Mouse (Mus musculus) embryonic facial prominence, embryonic 14.5 days (tissue): ENCODE results near the gene Sult5a1. TPM values are rescaled to one million over a fixed set of nuclear protein-coding genes. Genes with fewer than 3 reads are reported as not detected.

Experiments
- ATAC-seq: fragments of 200-750 bp; cut with Nextera tagmentation; 2 replicates; pipeline ENCODE4 v1.8.0; 2017; ENCODE audit warnings: low read depth, moderate number of reproducible peaks, moderate TSS enrichment
- DNase-seq: peaks from one replicate; pipeline ENCODE4 v3.0.0-alpha.2; 2015; ENCODE audit warnings: low spot score
- H3K27ac ChIP-seq: fragments of 300-500 bp; sonication (generic); replicated peaks from 2 replicates; pipeline ENCODE4 v1.5.1; 2014; ENCODE audit warnings: low read depth, mild to moderate bottlenecking, low read length, moderate library complexity
- H3K27me3 ChIP-seq: fragments of 300-500 bp; sonication (generic); replicated peaks from 2 replicates; pipeline ENCODE4 v1.6.1; 2014; ENCODE audit warnings: low read length; ENCODE audit not compliant: control insufficient read depth, insufficient read depth
- H3K36me3 ChIP-seq: fragments of 300-500 bp; sonication (generic); 2 replicates; pipeline ENCODE4 v1.6.1; 2014; ENCODE audit warnings: low read length, mixed read lengths; ENCODE audit not compliant: control insufficient read depth, insufficient read depth
- H3K4me1 ChIP-seq: fragments of 300-500 bp; sonication (generic); 2 replicates; pipeline ENCODE4 v1.6.1; 2014; ENCODE audit warnings: antibody characterized with exemption, low read length; ENCODE audit not compliant: control insufficient read depth, insufficient read depth
- H3K4me2 ChIP-seq: fragments of 300-500 bp; sonication (generic); 2 replicates; pipeline ENCODE4 v1.6.1; 2014; ENCODE audit warnings: low read depth, mild to moderate bottlenecking, low read length, moderate library complexity, mixed read lengths
- H3K4me3 ChIP-seq: fragments of 300-500 bp; sonication (generic); 2 replicates; pipeline ENCODE4 v1.5.1; 2014; ENCODE audit warnings: low read depth, mild to moderate bottlenecking, low read length
- H3K9ac ChIP-seq: fragments of 300-500 bp; sonication (generic); 2 replicates; pipeline ENCODE4 v1.6.1; 2014; ENCODE audit warnings: low read depth, mild to moderate bottlenecking, low read length, moderate library complexity, mixed read lengths
- H3K9me3 ChIP-seq: fragments of 300-500 bp; sonication (generic); 2 replicates; pipeline ENCODE4 v1.6.1; 2016; ENCODE audit warnings: low read length; ENCODE audit not compliant: control insufficient read depth
- WGBS: fragments of 180-500 bp; shearing (Covaris S2); extraction: QIAGEN DNeasy Blood & Tissue Kit; methylation state at CpG from one replicate; pipeline ENCODE4 v1.1.7; 2014; 5-methylcytosine and 5-hydroxymethylcytosine counted together
- polyA plus RNA-seq: library from polyadenylated mRNA; unstranded; fragments of >200 nt; fragmentation: Nextera tagmentation; extraction: Ambion mirVana; gene quantifications from 2 replicates; pipeline ENCODE4 v1.2.1, GENCODE M21; 2014

The Sult5a1 gene
- polyA plus RNA-seq, 1 experiment from 2014 or later = 27.9 TPM

DNA sequence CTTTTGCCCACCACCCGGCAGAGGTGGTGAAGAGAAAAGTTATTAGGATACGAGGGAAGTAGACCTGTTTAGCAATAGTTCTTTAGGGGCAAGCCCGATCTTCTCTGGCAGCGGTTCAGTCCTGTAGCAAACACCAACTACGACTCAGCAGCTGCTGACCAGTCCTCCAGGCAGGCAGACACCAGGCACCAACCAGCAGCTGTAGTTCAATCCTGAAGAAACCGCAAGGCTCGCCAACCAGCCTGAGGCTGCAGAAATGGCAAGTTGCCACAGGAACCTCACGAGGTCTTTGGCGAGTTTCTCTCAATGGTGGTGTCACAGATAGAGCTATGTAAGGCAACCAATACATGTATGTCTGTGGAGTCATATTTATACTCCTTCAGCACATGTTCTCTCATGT lies 45.2 kb downstream of the Sult5a1 start:
- H3K9me3 ChIP-seq = no peaks in the 10 kb centered on the region
- H3K4me3 ChIP-seq = no peak overlapping the region
- no peak overlapping the region for H3K9ac ChIP-seq
- peaks cover 24% of the 10 kb centered on the region for H3K27me3 ChIP-seq
- no peak for DNase-seq
- H3K36me3 ChIP-seq = no peaks in the 10 kb centered on the region
- peaks cover 11% of the 10 kb centered on the region; the same call in 1 of the 2 replicates for H3K4me1 ChIP-seq
- no peak overlapping the region for H3K4me2 ChIP-seq
- WGBS = 76% methylated on average over 9 of the region's 9 CpGs
- no peak overlapping the region for H3K27ac ChIP-seq
- no peak for ATAC-seq

DNA sequence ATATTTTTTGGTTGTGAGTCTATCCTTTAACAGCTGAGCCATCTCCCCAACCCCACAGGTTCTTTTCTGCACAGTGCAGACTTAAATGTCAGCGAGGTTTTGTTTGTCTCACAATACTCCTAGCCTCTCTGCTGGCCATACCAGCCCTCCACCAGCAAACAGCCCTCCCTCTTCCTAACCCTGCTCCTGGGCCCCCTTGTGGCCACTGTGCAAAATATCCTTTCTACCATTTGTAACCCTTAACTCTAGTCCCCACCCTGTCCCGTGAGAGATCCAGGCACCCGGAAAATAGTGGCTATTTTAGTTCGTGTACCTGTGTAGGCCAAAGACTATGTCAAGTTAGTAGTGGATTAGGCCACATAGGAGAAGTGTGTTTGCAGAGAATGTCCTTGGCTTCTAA lies 47.5 kb downstream of the Sult5a1 start:
- Histone ChIP-seq H3K27ac (no peak overlapping the region), H3K9me3 (no peaks in the 10 kb centered on the region), H3K4me2 (no peak overlapping the region), H3K27me3 (peaks cover 2% of the 10 kb centered on the region), H3K4me1 (no peaks in the 10 kb centered on the region), H3K4me3 (no peak overlapping the region), H3K9ac (no peak overlapping the region), H3K36me3 (peaks cover 2% of the 10 kb centered on the region)
- peak; percentile 51 for DNase-seq
- 22% methylated on average over 4 of the region's 4 CpGs for WGBS
- ATAC-seq = peak; percentile 69

DNA sequence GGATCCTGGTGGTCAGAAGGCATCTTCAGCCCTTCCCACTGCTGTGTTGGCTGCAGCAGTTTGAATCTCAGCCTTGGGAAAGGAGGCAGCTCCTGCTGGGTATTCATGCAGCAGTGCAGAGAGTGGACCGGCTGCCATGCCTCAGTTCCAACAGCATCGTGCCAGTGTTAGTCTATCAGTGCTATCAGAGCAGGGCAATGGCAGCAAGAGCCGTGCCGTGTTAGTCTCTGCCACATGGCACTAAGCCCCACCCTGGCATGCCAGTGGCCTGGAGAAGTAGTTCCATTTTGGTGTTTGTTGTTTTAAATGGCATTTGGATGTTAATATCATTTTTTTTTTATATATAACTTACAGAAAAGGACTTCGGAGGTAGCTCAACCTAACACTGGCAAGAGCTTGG lies 49.2 kb downstream of the Sult5a1 start:
- no peak for ATAC-seq
- WGBS = 81% methylated on average over 5 of the region's 5 CpGs
- H3K4me2 ChIP-seq = no peak overlapping the region
- H3K4me1 ChIP-seq = peaks cover 1% of the 10 kb centered on the region; the same call in 1 of the 2 replicates
- no peaks in the 10 kb centered on the region for H3K9me3 ChIP-seq
- H3K36me3 ChIP-seq = peaks cover 19% of the 10 kb centered on the region
- no peak overlapping the region for H3K27ac ChIP-seq
- no peak for DNase-seq
- H3K9ac ChIP-seq = no peak overlapping the region
- H3K4me3 ChIP-seq = no peak overlapping the region
- no peaks in the 10 kb centered on the region for H3K27me3 ChIP-seq

DNA sequence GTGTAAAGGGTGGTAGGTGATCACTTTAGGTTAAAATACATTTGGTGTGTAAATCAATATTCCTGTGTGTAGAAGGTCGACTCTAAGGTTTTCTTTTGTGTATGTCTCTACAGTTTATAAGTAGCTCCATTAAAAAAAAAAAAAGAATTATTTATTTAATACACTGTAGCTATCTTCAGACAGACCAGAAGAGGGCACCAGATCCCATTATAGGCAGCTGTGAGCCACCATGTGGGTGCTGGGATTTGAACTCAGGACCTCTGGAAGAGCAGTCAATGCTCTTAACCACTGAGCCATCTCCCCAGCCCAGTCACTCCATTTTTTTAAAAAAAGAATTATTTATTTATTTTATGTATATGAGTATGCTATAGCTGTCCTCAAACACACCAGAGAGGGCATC lies 50.1 kb downstream of the Sult5a1 start:
- no peak for DNase-seq
- Histone ChIP-seq H3K4me2 (no peak overlapping the region), H3K4me3 (no peak overlapping the region), H3K36me3 (peaks cover 28% of the 10 kb centered on the region), H3K9me3 (no peaks in the 10 kb centered on the region), H3K4me1 (peaks cover 8% of the 10 kb centered on the region; the same call in 1 of the 2 replicates), H3K27ac (no peak overlapping the region), H3K9ac (no peak overlapping the region), H3K27me3 (no peaks in the 10 kb centered on the region)
- 74% methylated on average over 1 of the region's 1 CpGs for WGBS
- no peak for ATAC-seq

DNA sequence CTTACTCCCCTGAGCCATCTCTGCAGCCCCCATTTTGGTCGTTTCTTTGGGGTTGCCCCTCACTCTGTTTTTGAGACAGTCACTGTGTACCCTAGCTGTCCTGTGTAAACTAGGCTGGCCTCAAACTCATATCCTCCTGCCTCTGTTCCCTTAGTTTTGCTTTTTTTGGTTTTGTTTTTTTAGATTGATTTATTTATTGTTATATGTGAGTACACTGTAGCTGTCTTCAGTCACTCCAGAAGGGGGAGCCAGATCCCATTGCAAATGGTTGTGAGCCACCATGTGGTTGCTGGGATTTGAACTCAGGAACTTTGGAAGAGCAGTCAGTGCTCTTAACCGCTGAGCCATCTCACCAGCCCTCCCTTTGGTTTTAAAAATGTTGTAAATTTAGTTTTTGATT lies 51.6 kb downstream of the Sult5a1 start:
- no peaks in the 10 kb centered on the region for H3K9me3 ChIP-seq
- H3K4me3 ChIP-seq = no peak overlapping the region
- no peak overlapping the region for H3K9ac ChIP-seq
- H3K27me3 ChIP-seq = no peaks in the 10 kb centered on the region
- no peak overlapping the region for H3K27ac ChIP-seq
- H3K4me2 ChIP-seq = no peak overlapping the region
- no peak for DNase-seq
- no peak for ATAC-seq
- WGBS = 50% methylated on average over 2 of the region's 2 CpGs
- peaks cover 8% of the 10 kb centered on the region; the same call in 1 of the 2 replicates for H3K4me1 ChIP-seq
- H3K36me3 ChIP-seq = peaks cover 30% of the 10 kb centered on the region

DNA sequence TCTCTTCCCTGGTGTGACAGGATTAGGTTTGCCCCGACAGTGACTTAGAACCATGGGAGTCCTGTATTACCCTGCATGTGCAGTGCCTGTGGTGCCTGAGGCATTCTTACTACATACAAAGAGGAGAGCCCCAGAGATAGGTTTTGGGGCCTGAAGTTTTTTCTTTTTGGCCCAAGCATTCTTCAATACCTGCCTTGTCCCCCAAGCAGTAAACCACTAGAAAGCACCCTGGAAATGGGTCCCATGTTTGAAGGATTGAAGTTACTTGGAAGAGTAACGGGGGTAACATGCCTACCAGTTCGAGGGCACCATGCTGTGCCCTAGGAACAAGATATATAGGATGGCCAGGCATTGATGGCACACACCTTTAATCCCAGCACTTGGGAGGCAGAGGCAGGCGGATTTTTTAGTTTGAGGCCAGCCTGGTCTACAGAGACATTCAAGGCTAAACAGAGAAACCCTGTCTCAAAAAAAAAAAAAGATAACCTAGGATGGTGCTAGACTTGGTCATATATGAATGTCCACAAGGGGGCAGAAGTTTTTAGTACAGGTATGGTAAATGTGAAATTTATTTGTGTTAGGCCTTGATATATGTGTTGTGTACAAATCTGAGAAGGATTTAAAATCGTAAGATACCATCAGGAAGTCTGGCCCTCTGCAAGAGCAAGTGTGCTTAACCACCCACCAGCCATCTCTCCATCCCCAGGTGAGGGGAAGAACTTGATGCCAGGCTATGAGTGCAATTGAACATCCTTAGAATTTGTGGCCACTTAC lies 52.4 kb downstream of the Sult5a1 start:
- WGBS = 65% methylated on average over 5 of the region's 5 CpGs
- no peak overlapping the region for H3K9ac ChIP-seq
- ATAC-seq (no peak), DNase-seq (peak; percentile 78)
- H3K4me2 ChIP-seq = no peak overlapping the region
- H3K9me3 ChIP-seq = no peaks in the 10 kb centered on the region
- peaks cover 8% of the 10 kb centered on the region; the same call in 1 of the 2 replicates for H3K4me1 ChIP-seq
- H3K27ac ChIP-seq = no peak overlapping the region
- no peak overlapping the region for H3K4me3 ChIP-seq
- H3K27me3 ChIP-seq = no peaks in the 10 kb centered on the region
- peaks cover 30% of the 10 kb centered on the region for H3K36me3 ChIP-seq

DNA sequence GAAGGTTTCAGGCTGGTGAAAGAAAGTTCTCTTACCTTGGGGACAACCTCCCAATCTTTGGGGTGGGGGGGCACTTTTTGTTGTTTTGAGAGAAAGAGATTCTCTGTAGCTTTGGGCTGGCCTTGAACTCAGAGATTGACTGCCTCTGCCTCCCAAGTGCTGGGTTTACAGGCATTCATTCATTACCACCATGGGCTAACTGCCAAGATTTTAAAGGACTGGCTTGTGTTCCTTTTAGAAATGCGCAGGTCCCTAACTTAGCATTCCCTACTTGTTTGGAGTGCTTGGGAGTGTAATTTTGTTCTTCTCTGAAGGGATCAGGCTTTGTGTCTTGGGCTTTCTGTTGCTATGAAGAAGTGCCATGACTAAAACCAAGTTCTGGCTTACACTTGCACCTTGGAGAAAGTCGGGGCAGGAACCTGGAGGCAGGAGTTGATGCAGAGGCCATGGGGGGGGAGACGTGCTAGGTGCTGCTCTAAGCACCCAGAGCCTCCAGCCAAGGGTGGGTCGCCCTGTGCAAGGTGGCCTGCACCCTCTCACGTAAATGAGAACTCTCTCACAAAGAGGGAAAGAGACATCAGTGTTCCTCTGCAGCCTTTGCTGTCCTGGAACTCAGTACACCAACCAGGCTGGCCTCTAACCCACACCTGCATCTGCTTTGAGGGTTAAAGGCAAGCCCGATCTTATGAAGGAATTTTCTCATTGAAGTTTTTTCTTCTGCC lies 53.9 kb downstream of the Sult5a1 start:
- DNase-seq = no peak
- Histone ChIP-seq H3K4me1 (peaks cover 8% of the 10 kb centered on the region; the same call in 1 of the 2 replicates), H3K4me2 (peak overlapping the region; percentile 84), H3K27me3 (no peaks in the 10 kb centered on the region), H3K27ac (0 out of 2 replicates have a peak overlapping the region, but pooled peaks have one; percentile 3), H3K4me3 (peak overlapping the region; percentile 83), H3K9me3 (no peaks in the 10 kb centered on the region), H3K36me3 (peaks cover 32% of the 10 kb centered on the region), H3K9ac (peak overlapping the region; percentile 97)
- WGBS = 77% methylated on average over 6 of the region's 6 CpGs
- no peak for ATAC-seq

DNA sequence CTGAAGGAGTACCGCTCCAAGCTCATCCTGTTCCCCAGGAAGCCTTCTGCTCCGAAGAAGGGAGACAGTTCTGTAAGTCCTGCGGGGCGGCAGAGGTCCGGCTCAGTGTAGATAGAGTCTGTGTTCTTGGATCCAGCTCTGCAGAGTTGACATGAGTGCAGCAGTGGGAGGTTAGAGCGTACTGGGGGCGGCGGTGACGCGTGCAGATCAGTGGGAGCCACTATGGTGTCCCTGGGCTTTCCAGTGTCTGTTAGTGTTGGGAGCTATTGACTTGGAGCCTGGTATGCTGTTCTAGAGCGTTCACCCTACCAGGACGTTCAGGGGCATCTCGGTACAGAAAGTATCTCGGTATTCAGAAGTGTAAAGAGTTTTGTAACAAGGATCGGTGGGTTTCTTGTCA lies 54.8 kb downstream of the Sult5a1 start:
- H3K9ac ChIP-seq = peak overlapping the region; percentile 97
- H3K4me2 ChIP-seq = peak overlapping the region; percentile 84
- H3K9me3 ChIP-seq = no peaks in the 10 kb centered on the region
- no peak for ATAC-seq
- peak overlapping the region; percentile 83 for H3K4me3 ChIP-seq
- WGBS = 19% methylated on average over 14 of the region's 15 CpGs
- H3K4me1 ChIP-seq = peaks cover 8% of the 10 kb centered on the region; the same call in 1 of the 2 replicates
- peak overlapping the region; percentile 93 for H3K27ac ChIP-seq
- no peak for DNase-seq
- no peaks in the 10 kb centered on the region for H3K27me3 ChIP-seq
- peaks cover 36% of the 10 kb centered on the region for H3K36me3 ChIP-seq
